In genomic region chr19:40518706-40519105, GRCm38 (mm10) we compare ENCODE assay signal across 21 mouse cellular contexts. TPM values are rescaled to one million over a fixed set of nuclear protein-coding genes. Genes with fewer than 3 reads are reported as not detected.
DNase-seq lines count a peak whose midpoint lies in the region; ATAC-seq and TF ChIP-seq lines count a peak whose summit lies in the region.
"Had no signal": no experiment of that assay in that cellular context is flagged by ENCODE, and none has a peak within 500 bp of the region (broad histone marks: within the 10 kb centered on the region; RNA-seq: fewer than 3 reads in every experiment).

No protein-coding gene starts in this region.

- no peaks in the 10 kb centered on the region for H3K9me3 ChIP-seq in kidney, postnatal 0 days (replicated peaks; ENCODE audit: low read length)
- H3K9me3 ChIP-seq in heart, embryonic 10.5 days, result no peaks in the 10 kb centered on the region
- H3K9me3 ChIP-seq: embryonic facial prominence, embryonic 13.5 days; embryonic facial prominence, embryonic 15.5 days; forebrain, embryonic 13.5 days; forebrain, embryonic 15.5 days had no signal

- no peaks in the 10 kb centered on the region for H3K36me3 ChIP-seq in kidney, postnatal 0 days (ENCODE audit: insufficient read depth, low read length)
- no peaks in the 10 kb centered on the region for H3K36me3 ChIP-seq in heart, embryonic 10.5 days
- H3K36me3 ChIP-seq: embryonic facial prominence, embryonic 13.5 days; embryonic facial prominence, embryonic 15.5 days; forebrain, embryonic 15.5 days had no signal

- H3K9ac ChIP-seq in kidney, postnatal 0 days (ENCODE audit: low read depth, low read length), result no peak overlapping the region
- H3K9ac ChIP-seq: embryonic facial prominence, embryonic 13.5 days; embryonic facial prominence, embryonic 15.5 days; forebrain, embryonic 13.5 days; forebrain, embryonic 15.5 days; forebrain, postnatal 0 days had no signal

- POLR2A ChIA-PET in Patski (lab: Charles Lee), result interaction anchor here (1.2 kb wide), 1 partner anchor 17 kb away, joined by 3 read pairs; no protein-coding TSS in a partner anchor

- no peaks in the 10 kb centered on the region for H3K27me3 ChIP-seq in kidney, postnatal 0 days (ENCODE audit: insufficient read depth, low read length)
- no peaks in the 10 kb centered on the region for H3K27me3 ChIP-seq in Patski
- no peaks in the 10 kb centered on the region for H3K27me3 ChIP-seq in heart, embryonic 10.5 days (ENCODE audit: insufficient read depth, poor library complexity, severe bottlenecking)
- H3K27me3 ChIP-seq: embryonic facial prominence, embryonic 13.5 days; embryonic facial prominence, embryonic 15.5 days; forebrain, embryonic 13.5 days; forebrain, embryonic 15.5 days had no signal

- TF ChIP-seq POLR2A in embryonic fibroblast, embryonic 13.5 days (IDR thresholded peaks at IDR 0.05; ENCODE audit: low read depth, low read length), result no peak

- no peak overlapping the region for H3K4me2 ChIP-seq in kidney, postnatal 0 days (ENCODE audit: low read length)
- H3K4me2 ChIP-seq: embryonic facial prominence, embryonic 13.5 days; embryonic facial prominence, embryonic 15.5 days; forebrain, embryonic 13.5 days; forebrain, embryonic 15.5 days had no signal

- no peak for TF ChIP-seq CTCF in kidney, postnatal 0 days (IDR thresholded peaks at IDR 0.05; ENCODE audit: low read depth)
- TF ChIP-seq CTCF in Patski (IDR thresholded peaks at IDR 0.05), result no peak
- no peak for TF ChIP-seq CTCF in embryonic fibroblast, embryonic 13.5 days (IDR thresholded peaks at IDR 0.05; ENCODE audit: borderline replicate concordance, insufficient read depth, low read length)

- CTCF ChIA-PET in Patski (lab: Charles Lee), result interaction anchor here (1.0 to 1.2 kb wide), 2 partner anchors 61 to 127 kb away, joined by 3 to 4 read pairs; no protein-coding TSS in a partner anchor

- no peak for ATAC-seq in kidney, postnatal 0 days (replicated peaks; ENCODE audit: low FRiP score, low read depth)
- ATAC-seq in Patski, result peak; percentile 44
- ATAC-seq: activated CD4-positive, CD25-positive, alpha-beta regulatory T cell, adult 4 months; forebrain, embryonic 13.5 days; forebrain, embryonic 15.5 days; forebrain, postnatal 0 days had no signal

- no peak overlapping the region for H3K4me3 ChIP-seq in kidney, postnatal 0 days (replicated peaks; ENCODE audit: low read depth, low read length)
- no peak overlapping the region for H3K4me3 ChIP-seq in embryonic fibroblast, embryonic 13.5 days (ENCODE audit: insufficient read depth, low read length)
- no peak overlapping the region for H3K4me3 ChIP-seq in heart, embryonic 10.5 days
- H3K4me3 ChIP-seq: embryonic facial prominence, embryonic 13.5 days; embryonic facial prominence, embryonic 15.5 days; forebrain, embryonic 13.5 days; forebrain, embryonic 15.5 days had no signal

- no peak overlapping the region for H3K27ac ChIP-seq in kidney, postnatal 0 days
- H3K27ac ChIP-seq in embryonic fibroblast, embryonic 13.5 days (ENCODE audit: insufficient read depth, low read length), result peak overlapping the region; percentile 94
- no peak overlapping the region for H3K27ac ChIP-seq in heart, embryonic 10.5 days
- H3K27ac ChIP-seq: embryonic facial prominence, embryonic 13.5 days; embryonic facial prominence, embryonic 15.5 days; forebrain, embryonic 13.5 days; forebrain, embryonic 15.5 days had no signal

- WGBS in kidney, postnatal 0 days, result 47% methylated on average over 1 of the region's 1 CpGs
- WGBS in heart, embryonic 10.5 days, result 50% methylated on average over 1 of the region's 1 CpGs

- no peaks in the 10 kb centered on the region for H3K4me1 ChIP-seq in kidney, postnatal 0 days (replicated peaks; ENCODE audit: insufficient read depth, low read length)
- H3K4me1 ChIP-seq in embryonic fibroblast, embryonic 13.5 days (ENCODE audit: control insufficient read depth, insufficient read depth, low read length), result peaks cover 5% of the 10 kb centered on the region
- H3K4me1 ChIP-seq in heart, embryonic 10.5 days, result peaks cover 16% of the 10 kb centered on the region
- H3K4me1 ChIP-seq: embryonic facial prominence, embryonic 13.5 days; embryonic facial prominence, embryonic 15.5 days; forebrain, embryonic 13.5 days; forebrain, embryonic 15.5 days had no signal

- in situ Hi-C loops in Patski (cut with MboI; ENCODE audit: low pct_unique_long_range_greater_than_20kb), result no loop called here

- peak; percentile 62 for DNase-seq in kidney, postnatal 0 days (ENCODE audit: low spot score)
- DNase-seq in kidney, postnatal 10 days, result no peak
- DNase-seq in Patski (ENCODE audit: low read depth, low spot score), result no peak
- no peak for DNase-seq in adrenal gland, postnatal 10 days
- no peak for DNase-seq in heart, embryonic 10.5 days (ENCODE audit: low spot score)
- DNase-seq: adrenal gland, adult 8-10 months; adrenal gland, postnatal 25 days; cerebellum, adult 11 months; cerebellum, adult 18-20 months; cerebellum, adult 8-10 months; cerebellum, adult 9-11 months; cerebellum, postnatal 14 days; cerebellum, postnatal 36 days; embryo, embryonic 11 days; forebrain, postnatal 0 days had no signal

RNA-seq across cellular contexts. Expression of gene Sorbs1, which starts 5.1 kb away (rescaled TPM):
- polyA plus RNA-seq in kidney, postnatal 0 days (2015; fragmentation: Nextera tagmentation; extraction: Ambion mirVana), result 46.5 and 49.9 TPM in 2 replicates
- 68.9 TPM for polyA plus RNA-seq in Patski (2021)
- 111 and 180 TPM in 2 replicates for polyA plus RNA-seq in embryonic fibroblast, embryonic 13.5 days (2011; ENCODE audit: insufficient read length, low read depth, missing spikeins)
- 100 to 1,000 TPM; 172 to 181 TPM for total RNA-seq in adrenal gland, postnatal 10 days (2021)
- 71.2 and 98.1 TPM in 2 replicates for polyA plus RNA-seq in heart, embryonic 10.5 days (2016; fragmentation: Nextera tagmentation; extraction: Ambion mirVana)
